Mouse (Mus musculus): ENCODE measurements around the gene Tmf1. TPM values are rescaled to one million over a fixed set of nuclear protein-coding genes. Genes with fewer than 3 reads are reported as not detected.
A peak's percentile ranks its signal among the peaks of the same experiment; 100 is the strongest.

Gene Tmf1
- total and polyA plus RNA-seq, 3 experiments, result 12.7 to 26.4 (median 22.3) TPM

DNA sequence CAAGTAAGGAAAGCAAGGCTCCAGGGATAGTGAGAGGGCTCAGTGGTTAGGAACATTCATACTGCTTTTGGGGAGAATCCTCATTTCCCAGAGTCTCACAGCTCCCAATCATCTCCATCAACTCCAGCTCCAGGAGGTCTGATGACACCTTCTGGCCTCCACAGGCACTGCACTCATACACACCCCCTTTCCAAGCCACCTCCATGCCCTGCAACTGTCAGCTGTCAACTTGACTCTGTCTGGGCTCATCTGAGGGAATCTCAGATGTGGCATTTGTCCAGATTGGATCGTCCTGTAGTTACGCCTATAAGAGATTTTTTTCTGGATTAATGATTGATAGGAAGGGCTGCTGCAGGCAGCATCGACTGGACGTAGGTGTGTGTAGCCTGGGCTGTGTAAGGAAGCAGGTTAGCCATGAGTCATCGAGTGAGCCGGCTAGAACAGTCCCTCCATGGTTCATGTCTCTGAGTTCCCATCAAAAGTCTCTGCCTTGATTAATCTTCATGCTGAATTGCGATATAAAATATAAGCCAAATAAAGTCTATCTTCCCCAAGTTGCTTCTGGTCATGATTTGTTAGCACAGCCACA lies 74.6 kb downstream of the Tmf1 start:
- H3K4me2 ChIP-seq (ENCODE audit: insufficient read depth, low read depth, poor library complexity, severe bottlenecking), result no peak overlapping the region
- H3K36me3 ChIP-seq (replicated peaks in 1 of 2; ENCODE audit: control insufficient read depth in 1 of 2, insufficient read depth in 1 of 2, low read length in 1 of 2), result peaks cover 0 to under 1% of the 10 kb centered on the region in 2 experiments
- H3K4me3 ChIP-seq (replicated peaks in 1 of 3; ENCODE audit: low read depth in 2 of 3, low read length in 2 of 3, poor library complexity in 1 of 3), result no peak overlapping the region
- no peak overlapping the region for H3K9ac ChIP-seq (ENCODE audit: insufficient read depth, low read depth)
- no peaks in the 10 kb centered on the region for H3K9me3 ChIP-seq (replicated peaks; ENCODE audit: low read length)
- peak; percentile 4 for DNase-seq (ENCODE audit: extremely low read depth)
- no peaks in the 10 kb centered on the region for H3K79me2 ChIP-seq (replicated peaks; ENCODE audit: control insufficient read depth, extremely low read depth, insufficient read depth, poor library complexity, severe bottlenecking)
- H3K4me1 ChIP-seq (ENCODE audit: control insufficient read depth in 1 of 2, insufficient read depth in 2 of 2), result no peaks in the 10 kb centered on the region; a peak in 1 of 4 replicates
- dilution Hi-C loops (cut with MboI; ENCODE audit: extremely low pct_ligation_motif_present, extremely low pct_unique_long_range_greater_than_20kb, low sequenced_read_pairs), result no loop called here
- H3K27me3 ChIP-seq (replicated peaks), result no peaks in the 10 kb centered on the region
- H3K27ac ChIP-seq (ENCODE audit: insufficient read depth, low read depth), result no peak overlapping the region
- no peak for TF ChIP-seq MYC (IDR thresholded peaks at IDR 0.05; ENCODE audit: low read depth, low read length)
- no peak for TF ChIP-seq MAFK (IDR thresholded peaks at IDR 0.05; ENCODE audit: insufficient replicate concordance, low read length)
- no peak for TF ChIP-seq POLR2AphosphoS2 (IDR thresholded peaks at IDR 0.05; ENCODE audit: low read depth, low read length)
- TF ChIP-seq SMC3 (IDR thresholded peaks at IDR 0.05; ENCODE audit: low read depth, low read length), result peak; percentile 26
- peak; percentile 10 to 52; a peak in 2 of 4 replicates for TF ChIP-seq CTCF (conservative IDR thresholded peaks at IDR 0.05 in 1 of 2, IDR thresholded peaks at IDR 0.05 in 1 of 2; ENCODE audit: low read depth in 2 of 2, low read length in 2 of 2)
- no peak for TF ChIP-seq TCF12 (IDR thresholded peaks at IDR 0.05; ENCODE audit: low read depth, low read length)
- no peak for TF ChIP-seq ZNF384 (IDR thresholded peaks at IDR 0.05; ENCODE audit: low read depth, low read length)
- TF ChIP-seq IRF4 (IDR thresholded peaks at IDR 0.05; ENCODE audit: low read depth, low read length), result no peak
- TF ChIP-seq NRF1 (IDR thresholded peaks at IDR 0.05; ENCODE audit: low read depth, low read length), result no peak
- no peak for TF ChIP-seq USF1 (IDR thresholded peaks at IDR 0.05; ENCODE audit: low read depth, low read length)
- no peak for TF ChIP-seq UBTF (IDR thresholded peaks at IDR 0.05; ENCODE audit: low read depth, low read length)
- TF ChIP-seq HCFC1 (IDR thresholded peaks at IDR 0.05; ENCODE audit: low read depth, low read length), result no peak
- TF ChIP-seq EP300 (IDR thresholded peaks at IDR 0.05; ENCODE audit: low read length), result no peak
- TF ChIP-seq POLR2A (IDR thresholded peaks at IDR 0.05; ENCODE audit: low read depth, low read length), result no peak
- TF ChIP-seq JUND (conservative IDR thresholded peaks at IDR 0.05; ENCODE audit: low read depth, low read length), result no peak
- TF ChIP-seq ETS1 (conservative IDR thresholded peaks at IDR 0.05; ENCODE audit: low read depth, low read length), result no peak
- no peak for TF ChIP-seq MAX (IDR thresholded peaks at IDR 0.05; ENCODE audit: low read length)
- TF ChIP-seq BHLHE40 (IDR thresholded peaks at IDR 0.05; ENCODE audit: low read depth, low read length), result no peak
- no peak for TF ChIP-seq MAZ (IDR thresholded peaks at IDR 0.05; ENCODE audit: low read depth, low read length)
- peak; percentile 23 for TF ChIP-seq RAD21 (IDR thresholded peaks at IDR 0.05; ENCODE audit: low read depth, low read length)
- TF ChIP-seq E2F4 (IDR thresholded peaks at IDR 0.05; ENCODE audit: insufficient replicate concordance, low read depth, low read length), result no peak
- TF ChIP-seq PAX5 (IDR thresholded peaks at IDR 0.05; ENCODE audit: low read length), result no peak
- no peak for TF ChIP-seq ELF1 (IDR thresholded peaks at IDR 0.05; ENCODE audit: low read depth, low read length)
- no peak for TF ChIP-seq SIN3A (IDR thresholded peaks at IDR 0.05; ENCODE audit: low read length)
- no peak for TF ChIP-seq CHD1 (IDR thresholded peaks at IDR 0.05; ENCODE audit: low read depth, low read length)
- no peak for TF ChIP-seq GABPA (IDR thresholded peaks at IDR 0.05; ENCODE audit: insufficient replicate concordance, low read depth, low read length)
- in situ Hi-C loops (cut with MboI; ENCODE audit: low pct_ligation_motif_present, low pct_unique_long_range_greater_than_20kb, low sequenced_read_pairs), result no loop called here

Other genes starting within 250 kb of the Tmf1 start
- not detected in 2 replicates for gene Fam19a4, start 118.7 kb downstream of the Tmf1 start, total RNA-seq (2012; rRNA removed)
- not detected in 2 replicates for gene Fam19a4, start 118.7 kb downstream of the Tmf1 start, total RNA-seq (2014; rRNA removed)
- gene Fam19a4, start 118.7 kb downstream of the Tmf1 start, polyA plus RNA-seq (2012; ENCODE audit: insufficient read length, low read depth), result not detected in 2 replicates
- 10.9 and 11.4 TPM in 2 replicates for gene Eogt, start 29.9 kb downstream of the Tmf1 start, total RNA-seq (2012; rRNA removed)
- gene Eogt, start 29.9 kb downstream of the Tmf1 start, total RNA-seq (2014; rRNA removed), result 8.0 and 10.1 TPM in 2 replicates
- gene Eogt, start 29.9 kb downstream of the Tmf1 start, polyA plus RNA-seq (2012; ENCODE audit: insufficient read length, low read depth), result 13.4 and 13.9 TPM in 2 replicates
- 47.3 and 52.7 TPM in 2 replicates for gene Uba3, start 26.5 kb upstream of the Tmf1 start, total RNA-seq (2012; rRNA removed)
- 106 and 120 TPM in 2 replicates for gene Uba3, start 26.5 kb upstream of the Tmf1 start, total RNA-seq (2014; rRNA removed)
- 55.6 and 69.5 TPM in 2 replicates for gene Uba3, start 26.5 kb upstream of the Tmf1 start, polyA plus RNA-seq (2012; ENCODE audit: insufficient read length, low read depth)
- gene Arl6ip5, start 31.6 kb upstream of the Tmf1 start, total RNA-seq (2012; rRNA removed), result 43.6 and 45.3 TPM in 2 replicates
- 115 and 118 TPM in 2 replicates for gene Arl6ip5, start 31.6 kb upstream of the Tmf1 start, total RNA-seq (2014; rRNA removed)
- 135 and 146 TPM in 2 replicates for gene Arl6ip5, start 31.6 kb upstream of the Tmf1 start, polyA plus RNA-seq (2012; ENCODE audit: insufficient read length, low read depth)
- gene Lmod3, start 73.6 kb upstream of the Tmf1 start, total RNA-seq (2012; rRNA removed), result not detected in 2 replicates
- not detected in 2 replicates for gene Lmod3, start 73.6 kb upstream of the Tmf1 start, total RNA-seq (2014; rRNA removed)
- not detected in 2 replicates for gene Lmod3, start 73.6 kb upstream of the Tmf1 start, polyA plus RNA-seq (2012; ENCODE audit: insufficient read length, low read depth)

All from CH12.LX (cell line).